Mouse (Mus musculus): ENCODE results near the gene Ccdc188.
"Not testable (repeated sequence)": the region's sequence is repeated elsewhere in the genome, so short reads cannot be mapped to it uniquely, and the experiment has no call there.

Gene Ccdc188

GRCm38 (mm10) chr16:18217579-18217978 lies at the start of gene Ccdc188:
TSS of gene Ccdc188 (plus strand) at chr16:18217879.
- no peak for DNase-seq (ENCODE audit: extremely low spot score, low read depth, low spot score)

DNA sequence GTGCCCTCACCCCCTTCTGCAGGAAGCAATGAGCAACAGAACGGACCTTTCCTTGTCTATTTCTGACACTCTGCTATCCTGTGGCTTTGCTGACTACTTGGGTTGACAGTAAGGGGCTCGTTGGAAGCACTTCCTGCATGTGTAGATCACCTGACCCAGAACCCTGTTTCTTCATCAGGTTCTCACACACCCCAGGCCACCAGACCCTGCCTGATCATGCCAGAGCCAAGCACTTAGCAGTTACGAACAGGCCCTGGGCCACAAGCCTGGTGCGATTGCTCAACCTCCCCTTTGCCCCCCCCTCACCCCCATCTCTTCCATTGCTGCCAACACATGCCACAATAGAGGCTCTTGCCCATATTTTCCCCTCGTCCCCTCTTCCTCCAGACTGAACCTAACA lies 48.5 kb upstream of the Ccdc188 start:
- DNase-seq (ENCODE audit: extremely low spot score, low read depth, low spot score) = no peak

DNA sequence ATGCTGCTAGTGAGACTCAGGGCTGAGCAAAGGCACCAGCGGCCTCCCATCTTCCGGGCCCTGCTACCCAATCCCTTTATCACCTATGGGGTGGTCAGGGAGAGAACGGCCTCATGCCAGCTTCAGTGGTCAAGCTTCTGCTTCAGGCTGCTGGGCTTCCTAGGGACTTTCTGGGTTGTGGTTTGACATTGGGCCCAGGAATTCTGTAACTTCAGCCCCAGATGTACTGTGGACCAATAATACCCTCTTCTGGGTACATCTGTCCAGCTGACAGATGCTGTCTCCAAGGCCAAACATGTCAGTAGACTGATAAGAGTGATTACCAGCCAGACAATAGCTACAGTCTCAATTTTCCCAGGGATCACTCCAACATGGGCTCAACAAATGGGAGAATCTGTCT lies 47.9 kb upstream of the Ccdc188 start:
- DNase-seq (ENCODE audit: extremely low spot score, low read depth, low spot score) = no peak

DNA sequence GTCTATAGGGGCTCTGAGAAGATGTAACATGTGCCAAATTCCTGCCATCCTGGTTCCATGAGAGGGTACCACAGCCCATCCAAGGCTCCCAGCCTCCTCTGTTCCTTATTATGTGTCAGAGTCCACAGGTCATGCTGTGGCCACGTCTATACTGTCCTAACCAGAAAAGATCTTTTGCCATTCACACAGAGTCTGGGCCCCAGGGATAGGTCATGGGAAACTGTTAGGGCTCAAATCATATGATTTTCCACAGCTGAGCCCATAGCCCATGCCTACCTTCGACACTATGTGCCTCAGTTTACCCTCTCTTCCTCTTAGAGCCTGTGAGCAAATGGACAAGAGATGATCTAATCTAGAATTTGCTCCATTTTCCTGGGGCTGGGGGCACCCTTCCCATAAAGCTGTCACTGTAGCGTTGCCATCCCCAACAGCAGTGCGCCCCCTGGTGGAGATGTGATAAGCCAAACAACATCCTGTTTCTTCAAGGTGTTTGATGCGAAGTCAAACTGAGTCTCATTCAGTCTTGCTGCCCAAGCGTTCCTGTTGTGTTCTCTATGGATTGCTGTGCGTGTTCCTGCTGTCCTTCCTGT lies 45.3 kb upstream of the Ccdc188 start:
- peak; percentile 50 for DNase-seq (ENCODE audit: extremely low spot score, low read depth, low spot score)

GRCm38 (mm10) chr16:18173231-18173630 lies 44.4 kb upstream of the Ccdc188 start:
- DNase-seq (ENCODE audit: extremely low spot score, low read depth, low spot score) = no peak

GRCm38 (mm10) chr16:18173788-18174187 lies 43.9 kb upstream of the Ccdc188 start:
- no peak for DNase-seq (ENCODE audit: extremely low spot score, low read depth, low spot score)

GRCm38 (mm10) chr16:18175817-18176541 lies 41.7 kb upstream of the Ccdc188 start:
- DNase-seq (ENCODE audit: extremely low spot score, low read depth, low spot score) = no peak

- no peak for DNase-seq (ENCODE audit: extremely low spot score, low read depth, low spot score)
Measured at GRCm38 (mm10) chr16:18176758-18177157, 40.9 kb upstream of the Ccdc188 start.

DNA sequence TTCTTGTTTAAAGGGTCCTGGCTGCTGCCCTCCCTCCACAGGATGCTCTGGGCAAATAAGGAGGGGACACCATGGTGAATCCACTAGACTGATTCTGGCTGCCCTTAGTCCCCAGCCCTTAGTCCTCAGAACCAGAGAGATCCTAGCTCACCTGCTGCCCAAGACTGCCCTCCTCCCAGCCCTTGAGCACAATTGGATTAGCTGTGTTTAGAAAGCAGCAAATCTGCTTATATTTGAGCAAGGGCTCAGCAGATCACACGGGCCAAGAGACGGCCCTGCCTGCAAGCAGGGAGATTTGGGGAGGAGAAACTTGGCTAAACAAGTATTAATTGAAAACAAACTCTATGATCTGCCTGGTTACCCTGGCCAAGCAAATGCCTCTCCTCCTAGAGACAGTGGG lies 38.1 kb upstream of the Ccdc188 start:
- no peak for DNase-seq (ENCODE audit: extremely low spot score, low read depth, low spot score)

DNA sequence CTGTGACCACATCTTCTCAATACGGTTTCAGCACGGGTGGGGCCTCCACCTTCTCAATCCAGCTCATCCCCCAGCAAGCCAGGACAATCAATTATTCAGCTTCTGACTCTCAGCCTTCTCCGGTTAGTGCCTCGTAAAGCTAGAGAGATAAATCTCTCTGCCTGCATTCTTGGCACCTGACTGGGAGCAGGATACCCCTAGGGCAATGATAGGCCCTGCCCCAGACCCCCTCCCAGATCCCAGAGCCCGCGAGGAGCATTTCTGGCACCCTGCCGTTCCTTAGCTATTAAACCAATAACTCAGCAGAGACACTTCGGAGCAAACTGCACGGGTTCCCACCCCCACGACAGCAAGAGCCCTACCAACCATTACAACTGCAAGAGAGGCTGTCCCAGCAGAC lies 36.3 kb upstream of the Ccdc188 start:
- DNase-seq (ENCODE audit: extremely low spot score, low read depth, low spot score) = no peak

- DNase-seq (ENCODE audit: extremely low spot score, low read depth, low spot score) = no peak
Measured at GRCm38 (mm10) chr16:18182766-18183165, 34.9 kb upstream of the Ccdc188 start.

- peak; percentile 76 for DNase-seq (ENCODE audit: extremely low spot score, low read depth, low spot score)
Measured at GRCm38 (mm10) chr16:18185715-18186449, 31.8 kb upstream of the Ccdc188 start.

- no peak for DNase-seq (ENCODE audit: extremely low spot score, low read depth, low spot score)
Measured at GRCm38 (mm10) chr16:18186798-18187197, 30.9 kb upstream of the Ccdc188 start.

DNA sequence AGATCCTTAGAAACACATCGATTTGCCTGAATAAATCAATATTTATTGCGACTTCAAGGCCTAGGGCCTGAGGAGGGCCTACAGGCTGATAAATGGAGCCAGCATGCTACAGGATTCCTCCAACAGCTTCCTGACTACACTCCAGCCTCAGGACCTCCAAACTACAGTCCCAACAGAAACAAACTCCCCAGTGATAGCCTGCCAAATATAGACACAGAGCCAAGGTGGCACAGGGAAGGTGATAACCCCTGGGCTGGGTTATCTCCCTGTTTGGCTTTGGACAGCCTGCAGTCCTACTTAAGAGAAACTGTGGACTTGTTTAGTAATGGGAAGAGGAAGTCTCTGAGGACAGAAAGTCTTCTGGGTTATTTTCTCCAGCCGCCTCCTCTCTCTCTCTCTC lies 30.5 kb upstream of the Ccdc188 start:
- no peak for DNase-seq (ENCODE audit: extremely low spot score, low read depth, low spot score)

DNA sequence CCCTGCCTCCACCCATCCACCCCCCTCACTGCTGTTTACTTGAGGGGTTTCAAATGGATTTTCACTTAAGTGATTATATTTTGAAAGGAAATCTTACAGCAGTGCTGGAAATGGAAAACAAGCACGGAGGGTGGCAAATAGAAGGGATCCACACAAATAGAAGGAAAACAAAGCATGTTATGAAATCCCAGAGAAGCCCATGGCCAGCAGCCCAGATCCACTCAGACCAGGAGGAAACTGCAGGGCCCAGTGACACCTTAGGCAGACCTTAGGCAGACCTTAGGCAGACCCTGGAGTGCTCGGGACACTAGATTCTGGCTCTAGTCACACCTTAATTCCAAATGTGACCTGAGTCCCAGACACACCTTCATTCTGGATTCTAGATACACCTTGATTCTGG lies 26.7 kb upstream of the Ccdc188 start:
- no peak for DNase-seq (ENCODE audit: extremely low spot score, low read depth, low spot score)

DNA sequence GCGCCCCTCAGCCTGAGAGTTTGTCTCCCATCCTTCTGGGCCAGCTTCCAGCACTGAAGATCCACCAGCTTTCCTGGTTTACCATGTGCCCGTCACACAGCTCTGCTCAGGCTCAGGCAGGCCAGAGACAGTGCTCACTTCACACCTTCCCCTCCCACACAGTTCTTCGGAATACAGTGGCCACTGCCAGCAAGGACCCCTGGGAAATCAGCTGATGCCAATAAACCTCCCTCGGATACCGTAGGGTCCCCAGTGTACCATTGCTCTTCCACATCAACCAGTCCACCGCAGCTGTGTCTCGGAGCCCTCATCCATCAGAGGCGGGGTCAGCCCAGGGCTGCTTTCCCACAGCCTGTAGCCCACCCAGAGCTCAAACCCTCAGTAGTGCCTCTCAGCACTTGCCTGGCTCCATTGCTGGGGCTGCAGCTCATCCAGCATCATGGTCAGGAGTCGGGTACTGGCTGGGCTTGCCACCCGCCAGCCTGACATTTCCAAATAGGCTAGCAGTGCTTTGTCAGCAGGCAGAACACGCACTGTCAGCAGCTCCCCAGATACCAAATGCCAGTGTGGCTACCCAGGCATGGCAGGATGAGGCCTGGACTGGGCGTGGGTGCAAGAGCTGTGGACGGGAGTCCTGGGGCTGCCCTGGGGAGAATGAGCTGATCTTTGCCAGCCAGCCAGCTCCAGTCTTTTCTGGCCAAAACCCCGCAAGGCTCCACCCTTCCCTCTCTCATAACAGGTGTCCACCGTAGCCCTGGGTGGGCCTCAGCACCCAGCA lies 23.3 kb upstream of the Ccdc188 start:
- DNase-seq (ENCODE audit: extremely low spot score, low read depth, low spot score) = no peak

DNA sequence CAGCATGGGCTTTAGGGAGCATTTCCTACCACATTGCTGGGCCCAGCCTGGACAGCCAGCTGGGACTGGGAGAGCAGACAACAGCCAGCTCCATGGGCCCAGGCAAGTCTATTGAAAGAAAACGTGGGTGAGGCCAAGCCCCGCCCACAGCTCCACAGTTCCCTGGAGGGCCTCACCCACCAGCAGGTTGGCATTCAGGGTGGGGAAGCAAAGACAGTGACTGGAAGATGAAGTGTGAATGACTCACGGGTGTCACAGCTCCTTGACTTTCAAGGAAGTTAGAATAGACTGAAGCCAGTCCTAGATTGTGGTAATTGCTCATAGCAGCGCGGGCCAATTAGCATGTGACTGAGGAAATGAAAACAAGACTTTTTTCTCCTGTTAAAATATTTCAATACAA lies 22.6 kb upstream of the Ccdc188 start:
- no peak for DNase-seq (ENCODE audit: extremely low spot score, low read depth, low spot score)

- not testable (repeated sequence) for DNase-seq (ENCODE audit: extremely low spot score, low read depth, low spot score)
Measured at GRCm38 (mm10) chr16:18195561-18195960, 22.1 kb upstream of the Ccdc188 start.

DNA sequence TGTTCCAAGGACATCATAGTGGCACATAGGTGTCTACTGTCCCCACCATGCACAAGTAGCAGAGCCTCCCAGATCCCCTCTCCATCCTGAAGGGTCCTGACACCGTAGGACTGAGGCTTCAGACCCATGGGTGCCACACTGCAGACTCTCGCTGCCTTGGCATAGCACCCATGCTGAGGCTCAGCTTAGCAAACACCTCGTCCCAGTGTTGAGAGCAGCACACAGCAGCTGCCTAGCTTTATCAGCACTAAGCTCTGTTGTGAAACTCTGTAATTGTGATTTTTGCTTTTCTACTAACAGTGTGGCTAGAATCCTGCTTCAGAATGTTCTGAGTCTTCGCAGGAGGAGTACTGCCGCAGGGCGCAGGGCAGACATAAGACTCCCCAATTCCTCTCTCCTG lies 19.8 kb upstream of the Ccdc188 start:
- no peak for DNase-seq (ENCODE audit: extremely low spot score, low read depth, low spot score)

GRCm38 (mm10) chr16:18198365-18199098 lies 19.1 kb upstream of the Ccdc188 start:
- DNase-seq (ENCODE audit: extremely low spot score, low read depth, low spot score) = no peak

- DNase-seq (ENCODE audit: extremely low spot score, low read depth, low spot score) = no peak
Measured at GRCm38 (mm10) chr16:18200062-18200461, 17.6 kb upstream of the Ccdc188 start.

All from hindlimb bud, embryonic 11.5 days (tissue).